Mouse (Mus musculus): Measurements from ENCODE around the gene U2af1l4. TPM values are rescaled to one million over a fixed set of nuclear protein-coding genes. Genes with fewer than 3 reads are reported as not detected.
A peak's percentile ranks its signal among the peaks of the same experiment; 100 is the strongest.

Gene U2af1l4
- total and polyA plus RNA-seq, 2 experiments from 2014 or later: 53.4 to 103 TPM

DNA sequence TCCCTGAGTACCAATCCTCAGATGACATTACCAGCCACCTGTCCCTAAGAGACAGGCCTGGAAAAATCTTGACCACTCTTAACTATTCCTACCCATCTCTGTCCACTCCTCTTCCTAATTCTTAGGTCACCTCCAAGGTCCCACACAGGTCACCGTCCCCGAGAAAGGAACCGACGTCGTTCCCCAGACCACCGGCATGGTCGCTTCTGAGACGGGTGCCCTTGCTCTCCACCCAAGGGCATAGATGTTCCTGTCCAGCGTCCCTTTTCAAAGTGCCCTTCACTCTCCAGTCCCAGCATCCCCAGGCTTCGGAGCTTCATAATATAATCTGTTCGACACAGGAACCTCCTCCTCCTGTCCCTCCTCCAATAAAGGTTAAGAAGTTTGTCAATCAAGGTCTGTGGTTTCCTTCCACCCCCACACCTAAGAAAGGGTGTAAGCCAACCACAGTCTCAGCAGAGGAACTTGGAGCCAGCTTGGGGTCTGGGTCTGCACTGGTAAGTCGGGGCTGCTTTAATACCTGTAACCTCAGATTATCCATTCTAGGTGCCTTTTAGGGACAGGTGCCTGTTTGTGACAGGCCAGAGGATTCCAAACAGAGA is 2.0 kb downstream of the U2af1l4 start, which contains the start of gene Igflr1:
TSS of gene Igflr1 (plus strand) at position 458 of the 602 bp plus-strand sequence.
- ATAC-seq: no peak
- Histone ChIP-seq H3K4me2 (ENCODE audit: low read depth, low read length) (no peak within 1 kb of the TSS), H3K4me1 (ENCODE audit: insufficient read depth, low read length) (no peaks in the 10 kb centered on the region), H3K9me3 (ENCODE audit: low read length) (no peaks in the 10 kb centered on the region), H3K4me3 (ENCODE audit: low read length) (no peak within 1 kb of the TSS), H3K36me3 (ENCODE audit: insufficient read depth, low read length) (peaks cover 43% of the 10 kb centered on the region), H3K27me3 (ENCODE audit: insufficient read depth, low read length) (no peaks in the 10 kb centered on the region), H3K9ac (replicated peaks; ENCODE audit: low read length) (no peak within 1 kb of the TSS), H3K27ac (no peak within 1 kb of the TSS)
- TF ChIP-seq CTCF (IDR thresholded peaks at IDR 0.05; ENCODE audit: low read depth): no peak
- WGBS: 94% methylated on average over 12 of the region's 12 CpGs
- DNase-seq (ENCODE audit: low spot score): no peak

- WGBS: 90% methylated on average over 9 of the region's 9 CpGs
- Histone ChIP-seq H3K4me1 (ENCODE audit: insufficient read depth, low read length) (no peaks in the 10 kb centered on the region), H3K36me3 (ENCODE audit: insufficient read depth, low read length) (peaks cover 50% of the 10 kb centered on the region), H3K4me2 (ENCODE audit: low read depth, low read length) (no peak overlapping the region), H3K9me3 (ENCODE audit: low read length) (no peaks in the 10 kb centered on the region), H3K27me3 (ENCODE audit: insufficient read depth, low read length) (no peaks in the 10 kb centered on the region), H3K4me3 (ENCODE audit: low read length) (no peak overlapping the region), H3K27ac (no peak overlapping the region), H3K9ac (replicated peaks; ENCODE audit: low read length) (no peak overlapping the region)
- TF ChIP-seq CTCF (IDR thresholded peaks at IDR 0.05; ENCODE audit: low read depth): no peak
- DNase-seq (ENCODE audit: low spot score): no peak
- ATAC-seq: no peak
These were observed 2.9 kb downstream of the U2af1l4 start for GRCm38 (mm10) chr7:30566033-30566432.

- peaks cover 61% of the 10 kb centered on the region for H3K36me3 ChIP-seq (ENCODE audit: insufficient read depth, low read length)
- H3K4me2 ChIP-seq (ENCODE audit: low read depth, low read length): no peak overlapping the region
- TF ChIP-seq CTCF (IDR thresholded peaks at IDR 0.05; ENCODE audit: low read depth): no peak
- no peak for ATAC-seq
- no peaks in the 10 kb centered on the region for H3K27me3 ChIP-seq (ENCODE audit: insufficient read depth, low read length)
- 88% methylated on average over 11 of the region's 11 CpGs for WGBS
- no peaks in the 10 kb centered on the region for H3K4me1 ChIP-seq (ENCODE audit: insufficient read depth, low read length)
- DNase-seq (ENCODE audit: low spot score): no peak
- no peak overlapping the region for H3K4me3 ChIP-seq (ENCODE audit: low read length)
- no peak overlapping the region for H3K9ac ChIP-seq (replicated peaks; ENCODE audit: low read length)
- H3K9me3 ChIP-seq (ENCODE audit: low read length): no peaks in the 10 kb centered on the region
- no peak overlapping the region for H3K27ac ChIP-seq
These were observed 4.5 kb downstream of the U2af1l4 start for GRCm38 (mm10) chr7:30567555-30567954.

GRCm38 (mm10) chr7:30572389-30572788 is 9.3 kb downstream of the U2af1l4 start:
- WGBS: 79% methylated on average over 5 of the region's 5 CpGs
- H3K27ac ChIP-seq: no peak overlapping the region
- no peak overlapping the region for H3K4me3 ChIP-seq (ENCODE audit: low read length)
- H3K4me1 ChIP-seq (ENCODE audit: insufficient read depth, low read length): no peaks in the 10 kb centered on the region
- no peak overlapping the region for H3K4me2 ChIP-seq (ENCODE audit: low read depth, low read length)
- H3K27me3 ChIP-seq (ENCODE audit: insufficient read depth, low read length): no peaks in the 10 kb centered on the region
- no peak overlapping the region for H3K9ac ChIP-seq (replicated peaks; ENCODE audit: low read length)
- H3K36me3 ChIP-seq (ENCODE audit: insufficient read depth, low read length): peaks cover 88% of the 10 kb centered on the region
- H3K9me3 ChIP-seq (ENCODE audit: low read length): no peaks in the 10 kb centered on the region
- no peak for DNase-seq (ENCODE audit: low spot score)
- no peak for ATAC-seq
- TF ChIP-seq CTCF (IDR thresholded peaks at IDR 0.05; ENCODE audit: low read depth): no peak

DNA sequence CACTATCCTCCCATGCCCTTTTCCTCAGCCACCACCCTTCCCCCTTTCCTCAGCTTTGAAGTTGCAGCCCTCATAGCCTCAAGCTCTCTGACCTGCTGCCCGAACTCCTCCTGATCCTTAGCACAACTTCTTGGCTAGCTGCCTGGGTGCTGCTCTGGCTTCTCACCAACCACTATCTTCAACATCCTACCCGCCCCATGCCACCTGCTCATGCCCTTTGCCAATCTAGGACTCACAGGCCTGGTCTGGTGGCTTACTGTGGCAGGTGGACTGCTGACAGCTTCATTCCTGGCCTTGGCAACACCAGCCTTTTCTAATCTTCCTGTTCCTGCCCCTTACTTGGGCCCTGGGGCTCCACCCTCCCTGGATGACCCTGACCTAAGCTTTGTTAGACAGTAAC is 9.9 kb downstream of the U2af1l4 start:
- no peak for ATAC-seq
- TF ChIP-seq CTCF (IDR thresholded peaks at IDR 0.05; ENCODE audit: low read depth): no peak

DNA sequence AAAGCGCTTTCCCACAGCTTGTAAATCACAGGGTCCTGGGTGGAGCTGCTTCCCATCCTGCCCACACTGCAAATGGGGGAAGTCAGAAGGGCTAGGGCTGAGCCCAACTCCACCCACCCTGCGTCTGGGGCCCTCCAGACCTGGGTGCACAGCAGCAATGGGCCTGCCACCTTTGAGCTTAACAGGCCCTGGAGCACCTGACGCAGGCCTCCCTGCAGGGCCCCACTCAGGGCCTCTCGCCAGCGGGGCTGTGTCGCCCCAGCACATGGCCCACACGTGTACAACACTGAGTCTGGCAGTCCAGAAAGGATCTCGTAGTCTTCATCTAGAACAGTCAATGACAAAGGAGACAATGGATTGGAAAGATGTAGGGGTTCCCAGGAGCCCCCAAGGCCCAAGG is 16.8 kb downstream of the U2af1l4 start:
- Histone ChIP-seq H3K9ac (replicated peaks; ENCODE audit: low read length) (no peak overlapping the region), H3K4me1 (ENCODE audit: insufficient read depth, low read length) (no peaks in the 10 kb centered on the region), H3K27me3 (ENCODE audit: insufficient read depth, low read length) (no peaks in the 10 kb centered on the region), H3K4me3 (ENCODE audit: low read length) (no peak overlapping the region), H3K9me3 (ENCODE audit: low read length) (no peaks in the 10 kb centered on the region), H3K4me2 (ENCODE audit: low read depth, low read length) (no peak overlapping the region), H3K27ac (no peak overlapping the region), H3K36me3 (ENCODE audit: insufficient read depth, low read length) (peaks cover 90% of the 10 kb centered on the region)
- no peak for TF ChIP-seq CTCF (IDR thresholded peaks at IDR 0.05; ENCODE audit: low read depth)
- WGBS: 94% methylated on average over 8 of the region's 8 CpGs
- DNase-seq (ENCODE audit: low spot score) (no peak), ATAC-seq (no peak)

More for the DNA sequence above, 9.9 kb downstream of the U2af1l4 start:
- Histone ChIP-seq H3K4me2 (ENCODE audit: low read depth, low read length) (no peak overlapping the region), H3K4me1 (ENCODE audit: insufficient read depth, low read length) (no peaks in the 10 kb centered on the region), H3K27me3 (ENCODE audit: insufficient read depth, low read length) (no peaks in the 10 kb centered on the region), H3K36me3 (ENCODE audit: insufficient read depth, low read length) (peaks cover 90% of the 10 kb centered on the region), H3K27ac (no peak overlapping the region), H3K9me3 (ENCODE audit: low read length) (no peaks in the 10 kb centered on the region), H3K4me3 (ENCODE audit: low read length) (no peak overlapping the region), H3K9ac (replicated peaks; ENCODE audit: low read length) (no peak overlapping the region)
- peak; percentile 20 for DNase-seq (ENCODE audit: low spot score)
- 65% methylated on average over 2 of the region's 2 CpGs for WGBS

- Histone ChIP-seq H3K36me3 (ENCODE audit: insufficient read depth, low read length) (peaks cover 90% of the 10 kb centered on the region), H3K9ac (replicated peaks; ENCODE audit: low read length) (no peak overlapping the region), H3K4me3 (ENCODE audit: low read length) (no peak overlapping the region), H3K4me1 (ENCODE audit: insufficient read depth, low read length) (no peaks in the 10 kb centered on the region), H3K9me3 (ENCODE audit: low read length) (no peaks in the 10 kb centered on the region), H3K27ac (no peak overlapping the region), H3K4me2 (ENCODE audit: low read depth, low read length) (no peak overlapping the region), H3K27me3 (ENCODE audit: insufficient read depth, low read length) (no peaks in the 10 kb centered on the region)
- 98% methylated on average over 16 of the region's 16 CpGs for WGBS
- DNase-seq (ENCODE audit: low spot score): no peak
- TF ChIP-seq CTCF (IDR thresholded peaks at IDR 0.05; ENCODE audit: low read depth): no peak
- no peak for ATAC-seq
These were observed 18.4 kb downstream of the U2af1l4 start for GRCm38 (mm10) chr7:30581547-30581946.
